Mouse (Mus musculus): ENCODE measurements at regions not wholly inside any gene's neighbourhood (a gene's known extent, or its start where the extent isn't known, plus 50 kb on each side); places are given as distances from the start of the nearest gene placed in this dataset.

GRCm38 (mm10) chr14:47795062-47795461 is 146.8 kb downstream of the Ktn1 start:
- no peak overlapping the region for H3K27ac ChIP-seq
- H3K4me3 ChIP-seq (replicated peaks): no peak overlapping the region
- no peak for ATAC-seq
- WGBS: 85% methylated on average over 4 of the region's 4 CpGs
- no peaks in the 10 kb centered on the region; the same call in 1 of the 2 replicates for H3K4me1 ChIP-seq (replicated peaks)
- H3K9me3 ChIP-seq: no peaks in the 10 kb centered on the region
- H3K27me3 ChIP-seq (replicated peaks): no peaks in the 10 kb centered on the region
- no peaks in the 10 kb centered on the region for H3K36me3 ChIP-seq
- H3K9ac ChIP-seq: no peak overlapping the region
- H3K4me2 ChIP-seq (replicated peaks): no peak overlapping the region

- H3K27ac ChIP-seq: no peak overlapping the region
- ATAC-seq: no peak
- 76% methylated on average over 3 of the region's 3 CpGs for WGBS
- no peak overlapping the region for H3K4me3 ChIP-seq (replicated peaks)
- no peak overlapping the region for H3K4me2 ChIP-seq (replicated peaks)
- no peaks in the 10 kb centered on the region; the same call in 1 of the 2 replicates for H3K4me1 ChIP-seq (replicated peaks)
- no peaks in the 10 kb centered on the region for H3K27me3 ChIP-seq (replicated peaks)
- H3K36me3 ChIP-seq: no peaks in the 10 kb centered on the region
- no peak overlapping the region for H3K9ac ChIP-seq
- no peaks in the 10 kb centered on the region for H3K9me3 ChIP-seq
Measured at GRCm38 (mm10) chr14:47798203-47798602, 150.0 kb downstream of the Ktn1 start.

- Histone ChIP-seq H3K36me3 (no peaks in the 10 kb centered on the region), H3K27ac (no peak overlapping the region), H3K27me3 (replicated peaks) (no peaks in the 10 kb centered on the region), H3K4me3 (replicated peaks) (no peak overlapping the region), H3K4me2 (replicated peaks) (no peak overlapping the region), H3K9ac (no peak overlapping the region), H3K4me1 (replicated peaks) (no peaks in the 10 kb centered on the region; the same call in 1 of the 2 replicates), H3K9me3 (no peaks in the 10 kb centered on the region)
- peak; percentile 43; the same call in 1 of the 2 replicates for ATAC-seq
- 21% methylated on average over 2 of the region's 2 CpGs for WGBS
Measured at GRCm38 (mm10) chr14:47799564-47799963, 151.3 kb downstream of the Ktn1 start.

- Histone ChIP-seq H3K4me1 (replicated peaks) (no peaks in the 10 kb centered on the region), H3K36me3 (no peaks in the 10 kb centered on the region), H3K9me3 (no peaks in the 10 kb centered on the region), H3K4me2 (replicated peaks) (no peak overlapping the region), H3K27ac (no peak overlapping the region), H3K4me3 (replicated peaks) (no peak overlapping the region), H3K27me3 (replicated peaks) (no peaks in the 10 kb centered on the region; the same call in 1 of the 2 replicates), H3K9ac (no peak overlapping the region)
- WGBS: 80% methylated on average over 1 of the region's 1 CpGs
- ATAC-seq: no peak
Measured at GRCm38 (mm10) chr14:47805202-47805601, 157.0 kb downstream of the Ktn1 start.

GRCm38 (mm10) chr14:47805771-47806535 is 157.7 kb downstream of the Ktn1 start:
- no peak for ATAC-seq
- H3K27ac ChIP-seq: no peak overlapping the region

GRCm38 (mm10) chr14:47808097-47808910 is 160.1 kb downstream of the Ktn1 start:
- Histone ChIP-seq H3K4me1 (replicated peaks) (no peaks in the 10 kb centered on the region), H3K27ac (no peak overlapping the region), H3K27me3 (replicated peaks) (no peaks in the 10 kb centered on the region; the same call in 1 of the 2 replicates), H3K36me3 (no peaks in the 10 kb centered on the region), H3K4me3 (replicated peaks) (no peak overlapping the region), H3K4me2 (replicated peaks) (no peak overlapping the region), H3K9ac (no peak overlapping the region), H3K9me3 (no peaks in the 10 kb centered on the region)
- ATAC-seq: 0 out of 2 replicates have a peak, but pooled peaks have one; percentile 25
- WGBS: 54% methylated on average over 10 of the region's 10 CpGs

More at GRCm38 (mm10) chr14:47805771-47806535, 157.7 kb downstream of the Ktn1 start:
- Histone ChIP-seq H3K4me3 (replicated peaks) (no peak overlapping the region), H3K4me1 (replicated peaks) (no peaks in the 10 kb centered on the region), H3K4me2 (replicated peaks) (no peak overlapping the region), H3K36me3 (no peaks in the 10 kb centered on the region), H3K9me3 (no peaks in the 10 kb centered on the region), H3K27me3 (replicated peaks) (no peaks in the 10 kb centered on the region; the same call in 1 of the 2 replicates), H3K9ac (no peak overlapping the region)
- WGBS: 58% methylated on average over 9 of the region's 9 CpGs

- no peak overlapping the region for H3K4me3 ChIP-seq (replicated peaks)
- H3K27me3 ChIP-seq (replicated peaks): no peaks in the 10 kb centered on the region
- H3K4me2 ChIP-seq (replicated peaks): no peak overlapping the region
- no peak overlapping the region for H3K9ac ChIP-seq
- H3K27ac ChIP-seq: no peak overlapping the region
- no peaks in the 10 kb centered on the region for H3K9me3 ChIP-seq
- 79% methylated on average over 3 of the region's 3 CpGs for WGBS
- H3K4me1 ChIP-seq (replicated peaks): no peaks in the 10 kb centered on the region
- ATAC-seq: no peak
- no peaks in the 10 kb centered on the region for H3K36me3 ChIP-seq
Measured at GRCm38 (mm10) chr14:47818224-47818623, 170.0 kb downstream of the Ktn1 start.

- no peak for ATAC-seq
- Histone ChIP-seq H3K27me3 (replicated peaks) (no peaks in the 10 kb centered on the region), H3K9me3 (no peaks in the 10 kb centered on the region), H3K4me3 (replicated peaks) (no peak overlapping the region), H3K36me3 (no peaks in the 10 kb centered on the region), H3K4me1 (replicated peaks) (no peaks in the 10 kb centered on the region), H3K4me2 (replicated peaks) (no peak overlapping the region), H3K9ac (no peak overlapping the region), H3K27ac (no peak overlapping the region)
- 69% methylated on average over 3 of the region's 3 CpGs for WGBS
Measured at GRCm38 (mm10) chr14:47818641-47819040, 170.4 kb downstream of the Ktn1 start.

GRCm38 (mm10) chr14:47820571-47821143 is 172.4 kb downstream of the Ktn1 start:
- no peaks in the 10 kb centered on the region for H3K9me3 ChIP-seq
- H3K4me3 ChIP-seq (replicated peaks): no peak overlapping the region
- H3K4me1 ChIP-seq (replicated peaks): peaks cover 2% of the 10 kb centered on the region; the same call in 1 of the 2 replicates
- ATAC-seq: no peak
- H3K36me3 ChIP-seq: no peaks in the 10 kb centered on the region
- WGBS: 78% methylated on average over 13 of the region's 13 CpGs
- H3K9ac ChIP-seq: no peak overlapping the region
- H3K27ac ChIP-seq: no peak overlapping the region
- H3K27me3 ChIP-seq (replicated peaks): no peaks in the 10 kb centered on the region
- H3K4me2 ChIP-seq (replicated peaks): no peak overlapping the region

- Histone ChIP-seq H3K9me3 (no peaks in the 10 kb centered on the region), H3K27ac (no peak overlapping the region), H3K4me3 (replicated peaks) (no peak overlapping the region), H3K4me1 (replicated peaks) (peaks cover 2% of the 10 kb centered on the region; the same call in 1 of the 2 replicates), H3K9ac (no peak overlapping the region), H3K36me3 (no peaks in the 10 kb centered on the region), H3K27me3 (replicated peaks) (no peaks in the 10 kb centered on the region), H3K4me2 (replicated peaks) (no peak overlapping the region)
- ATAC-seq: peak; percentile 37; the same call in 1 of the 2 replicates
- 36% methylated on average over 9 of the region's 9 CpGs for WGBS
Measured at GRCm38 (mm10) chr14:47823182-47823581, 174.9 kb downstream of the Ktn1 start.

GRCm38 (mm10) chr14:47823696-47824095 is 175.4 kb downstream of the Ktn1 start:
- WGBS: 41% methylated on average over 8 of the region's 8 CpGs
- ATAC-seq: peak; percentile 72
- H3K4me2 ChIP-seq (replicated peaks): no peak overlapping the region

GRCm38 (mm10) chr14:47825446-47825956 is 177.3 kb downstream of the Ktn1 start:
- no peak for ATAC-seq
- no peak overlapping the region for H3K9ac ChIP-seq
- no peaks in the 10 kb centered on the region for H3K9me3 ChIP-seq
- no peak overlapping the region for H3K4me3 ChIP-seq (replicated peaks)
- no peak overlapping the region for H3K27ac ChIP-seq
- H3K36me3 ChIP-seq: no peaks in the 10 kb centered on the region
- no peaks in the 10 kb centered on the region for H3K27me3 ChIP-seq (replicated peaks)
- no peak overlapping the region for H3K4me2 ChIP-seq (replicated peaks)
- H3K4me1 ChIP-seq (replicated peaks): peaks cover 2% of the 10 kb centered on the region; the same call in 1 of the 2 replicates
- WGBS: 79% methylated on average over 3 of the region's 3 CpGs

More at GRCm38 (mm10) chr14:47823696-47824095, 175.4 kb downstream of the Ktn1 start:
- Histone ChIP-seq H3K4me3 (replicated peaks) (no peak overlapping the region), H3K27ac (no peak overlapping the region), H3K9ac (no peak overlapping the region), H3K4me1 (replicated peaks) (peaks cover 2% of the 10 kb centered on the region; the same call in 1 of the 2 replicates), H3K36me3 (no peaks in the 10 kb centered on the region), H3K27me3 (replicated peaks) (no peaks in the 10 kb centered on the region), H3K9me3 (no peaks in the 10 kb centered on the region)
